Mouse (Mus musculus): Measurements from ENCODE around the gene Dpf2. TPM values are rescaled to one million over a fixed set of nuclear protein-coding genes. Genes with fewer than 3 reads are reported as not detected.
"Not testable (repeated sequence)": the region's sequence is repeated elsewhere in the genome, so short reads cannot be mapped to it uniquely, and the experiment has no call there.

The Dpf2 gene
- polyA plus RNA-seq, 1 experiment: 69.3 TPM

GRCm38 (mm10) chr19:5891521-5892258 is 21.1 kb downstream of the Dpf2 start:
- no peak overlapping the region for H3ac ChIP-seq (ENCODE audit: control insufficient read depth, insufficient read length, low read depth)
- H3K79me3 ChIP-seq (ENCODE audit: low read depth): no peaks in the 10 kb centered on the region
- peaks cover 18% of the 10 kb centered on the region for H3K36me3 ChIP-seq (ENCODE audit: control insufficient read depth, insufficient read depth)
- H3K27me3 ChIP-seq (ENCODE audit: control insufficient read depth, insufficient read depth, insufficient read length): no peaks in the 10 kb centered on the region
- H3K79me2 ChIP-seq (ENCODE audit: control insufficient read depth, insufficient read depth): no peaks in the 10 kb centered on the region
- no peak overlapping the region for H3K4me3 ChIP-seq (ENCODE audit: insufficient read depth, poor library complexity, severe bottlenecking)
- TF ChIP-seq MYOD1 (IDR thresholded peaks at IDR 0.05; ENCODE audit: control insufficient read depth, insufficient read length, low read depth): no peak
- TF ChIP-seq CTCF (IDR thresholded peaks at IDR 0.05; ENCODE audit: control insufficient read depth, insufficient read depth, insufficient read length): no peak
- no peak for TF ChIP-seq CEBPB (IDR thresholded peaks at IDR 0.05; ENCODE audit: low read depth)
- no peak for TF ChIP-seq MYOG (IDR thresholded peaks at IDR 0.05; ENCODE audit: control insufficient read depth, extremely low read depth, insufficient read length)

- no peak overlapping the region for H3ac ChIP-seq (ENCODE audit: control insufficient read depth, insufficient read length, low read depth)
- no peaks in the 10 kb centered on the region for H3K79me2 ChIP-seq (ENCODE audit: control insufficient read depth, insufficient read depth)
- H3K4me3 ChIP-seq (ENCODE audit: insufficient read depth, poor library complexity, severe bottlenecking): no peak overlapping the region
- no peaks in the 10 kb centered on the region for H3K79me3 ChIP-seq (ENCODE audit: low read depth)
- TF ChIP-seq MAX (IDR thresholded peaks at IDR 0.05) (no peak), FOSL1 (IDR thresholded peaks at IDR 0.05; ENCODE audit: insufficient read depth, low read length, poor library complexity, severe bottlenecking) (no peak), USF1 (IDR thresholded peaks at IDR 0.05; ENCODE audit: low read depth) (no peak), MYOG (IDR thresholded peaks at IDR 0.05; ENCODE audit: control insufficient read depth, extremely low read depth, insufficient read length) (no peak), CTCF (IDR thresholded peaks at IDR 0.05; ENCODE audit: control insufficient read depth, insufficient read depth, insufficient read length) (no peak), MYOD1 (IDR thresholded peaks at IDR 0.05; ENCODE audit: control insufficient read depth, insufficient read length, low read depth) (no peak), CEBPB (IDR thresholded peaks at IDR 0.05; ENCODE audit: low read depth) (no peak)
- H3K36me3 ChIP-seq (ENCODE audit: control insufficient read depth, insufficient read depth): no peaks in the 10 kb centered on the region
- H3K27me3 ChIP-seq (ENCODE audit: control insufficient read depth, insufficient read depth, insufficient read length): no peaks in the 10 kb centered on the region
These were observed 23.6 kb downstream of the Dpf2 start for GRCm38 (mm10) chr19:5889211-5889610.

- H3K36me3 ChIP-seq (ENCODE audit: control insufficient read depth, insufficient read depth): no peaks in the 10 kb centered on the region
- H3K4me3 ChIP-seq (ENCODE audit: insufficient read depth, poor library complexity, severe bottlenecking): no peak overlapping the region
- H3K79me2 ChIP-seq (ENCODE audit: control insufficient read depth, insufficient read depth): no peaks in the 10 kb centered on the region
- TF ChIP-seq CTCF (IDR thresholded peaks at IDR 0.05; ENCODE audit: control insufficient read depth, insufficient read depth, insufficient read length): no peak
- H3K79me3 ChIP-seq (ENCODE audit: low read depth): no peaks in the 10 kb centered on the region
- H3K27me3 ChIP-seq (ENCODE audit: control insufficient read depth, insufficient read depth, insufficient read length): no peaks in the 10 kb centered on the region
- H3ac ChIP-seq (ENCODE audit: control insufficient read depth, insufficient read length, low read depth): no peak overlapping the region
These were observed 25.5 kb downstream of the Dpf2 start for GRCm38 (mm10) chr19:5887234-5887815.

GRCm38 (mm10) chr19:5885838-5886237 is 27.0 kb downstream of the Dpf2 start:
- no peak overlapping the region for H3ac ChIP-seq (ENCODE audit: control insufficient read depth, insufficient read length, low read depth)
- no peak overlapping the region for H3K4me3 ChIP-seq (ENCODE audit: insufficient read depth, poor library complexity, severe bottlenecking)
- no peaks in the 10 kb centered on the region for H3K36me3 ChIP-seq (ENCODE audit: control insufficient read depth, insufficient read depth)
- no peaks in the 10 kb centered on the region for H3K79me3 ChIP-seq (ENCODE audit: low read depth)
- no peaks in the 10 kb centered on the region for H3K27me3 ChIP-seq (ENCODE audit: control insufficient read depth, insufficient read depth, insufficient read length)
- no peaks in the 10 kb centered on the region for H3K79me2 ChIP-seq (ENCODE audit: control insufficient read depth, insufficient read depth)
- TF ChIP-seq MYOG (IDR thresholded peaks at IDR 0.05; ENCODE audit: control insufficient read depth, extremely low read depth, insufficient read length) (no peak), FOSL1 (IDR thresholded peaks at IDR 0.05; ENCODE audit: insufficient read depth, low read length, poor library complexity, severe bottlenecking) (no peak), CTCF (IDR thresholded peaks at IDR 0.05; ENCODE audit: control insufficient read depth, insufficient read depth, insufficient read length) (peak; percentile 7), CEBPB (IDR thresholded peaks at IDR 0.05; ENCODE audit: low read depth) (no peak)

GRCm38 (mm10) chr19:5883935-5884334 is 28.9 kb downstream of the Dpf2 start:
- H3K36me3 ChIP-seq (ENCODE audit: control insufficient read depth, insufficient read depth): no peaks in the 10 kb centered on the region
- H3K27me3 ChIP-seq (ENCODE audit: control insufficient read depth, insufficient read depth, insufficient read length): no peaks in the 10 kb centered on the region
- H3K79me3 ChIP-seq (ENCODE audit: low read depth): no peaks in the 10 kb centered on the region
- peaks cover 5% of the 10 kb centered on the region for H3K79me2 ChIP-seq (ENCODE audit: control insufficient read depth, insufficient read depth)
- H3ac ChIP-seq (ENCODE audit: control insufficient read depth, insufficient read length, low read depth): no peak overlapping the region
- no peak overlapping the region for H3K4me3 ChIP-seq (ENCODE audit: insufficient read depth, poor library complexity, severe bottlenecking)
- no peak for TF ChIP-seq CEBPB (IDR thresholded peaks at IDR 0.05; ENCODE audit: low read depth)
- TF ChIP-seq USF1 (IDR thresholded peaks at IDR 0.05; ENCODE audit: low read depth): no peak

GRCm38 (mm10) chr19:5882079-5882478 is 30.7 kb downstream of the Dpf2 start:
- not testable (repeated sequence) for H3K79me3 ChIP-seq (ENCODE audit: low read depth); H3ac ChIP-seq (ENCODE audit: control insufficient read depth, insufficient read length, low read depth); H3K36me3 ChIP-seq (ENCODE audit: control insufficient read depth, insufficient read depth); H3K4me3 ChIP-seq (ENCODE audit: insufficient read depth, poor library complexity, severe bottlenecking); H3K27me3 ChIP-seq (ENCODE audit: control insufficient read depth, insufficient read depth, insufficient read length); H3K79me2 ChIP-seq (ENCODE audit: control insufficient read depth, insufficient read depth)
